Mouse (Mus musculus): Measurements from ENCODE around the gene Cldn34c2. TPM values are rescaled to one million over a fixed set of nuclear protein-coding genes. Genes with fewer than 3 reads are reported as not detected.

Gene Cldn34c2
- polyA plus RNA-seq (2015; fragmentation: Nextera tagmentation; extraction: Ambion mirVana): not detected in 2 replicates

GRCm38 (mm10) chrX:123581400-123581799, at the start of gene Cldn34c2:
TSS of gene Cldn34c2 (plus strand) at chrX:123581700.

Other genes starting within 250 kb of the Cldn34c2 start
- gene Gm17467, start 123.1 kb downstream of the Cldn34c2 start, polyA plus RNA-seq (2015; fragmentation: Nextera tagmentation; extraction: Ambion mirVana): not detected in 2 replicates
- not detected in 2 replicates for gene Cldn34c3, start 212.0 kb downstream of the Cldn34c2 start, polyA plus RNA-seq (2015; fragmentation: Nextera tagmentation; extraction: Ambion mirVana)